Mouse (Mus musculus) embryonic fibroblast, embryonic 13.5 days (primary cell): ENCODE data around the gene Nhlrc4.

Experiments
- CTCF ChIP-seq: IDR thresholded peaks from 2 replicates; pipeline ENCODE4 v1.5.1; 2011; ENCODE audit warnings: mild to moderate bottlenecking, control low read depth, low read length, moderate library complexity, borderline replicate concordance; ENCODE audit not compliant: insufficient read depth
- POLR2A ChIP-seq: IDR thresholded peaks from 2 replicates; pipeline ENCODE4 v1.6.1; 2011; ENCODE audit warnings: low read depth, mild to moderate bottlenecking, control low read depth, low read length, moderate library complexity

DNA sequence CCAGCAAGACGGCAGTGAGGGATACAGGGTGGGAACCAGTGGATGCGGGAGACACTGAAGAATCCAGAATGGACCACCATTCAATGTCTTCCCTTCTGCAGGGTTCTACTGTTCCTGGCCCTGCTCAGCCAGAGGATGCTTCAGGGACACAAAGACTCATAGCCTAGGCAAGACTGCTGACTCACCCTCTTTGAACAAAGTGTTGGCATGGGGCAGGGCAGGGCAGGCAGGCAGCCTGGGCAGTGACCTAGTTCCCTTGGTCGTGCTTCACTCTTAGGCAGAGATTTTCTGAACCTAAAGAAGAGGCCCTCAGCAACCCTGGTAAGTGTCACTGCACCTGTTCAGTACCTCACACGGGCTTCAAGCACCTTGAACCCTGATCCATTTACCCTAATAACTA lies 32.9 kb downstream of the Nhlrc4 start:
- no peak for TF ChIP-seq POLR2A
- TF ChIP-seq CTCF: no peak
